In genomic region chr10:88504481-88504880, GRCm38 (mm10) we compare ENCODE assay signal across 9 mouse cellular contexts. TPM values are rescaled to one million over a fixed set of nuclear protein-coding genes. Genes with fewer than 3 reads are reported as not detected.
DNase-seq lines count a peak whose midpoint lies in the region; ATAC-seq and TF ChIP-seq lines count a peak whose summit lies in the region.
"Had no signal": no experiment of that assay in that cellular context is flagged by ENCODE, and none has a peak within 500 bp of the region (broad histone marks: within the 10 kb centered on the region; RNA-seq: fewer than 3 reads in every experiment).

No protein-coding gene starts in this region.

- H3K27me3 ChIP-seq in heart, embryonic 11.5 days (ENCODE audit: control insufficient read depth, insufficient read depth, low read length), result no peaks in the 10 kb centered on the region
- H3K27me3 ChIP-seq in intestine, postnatal 0 days (replicated peaks; ENCODE audit: control insufficient read depth, insufficient read depth, low read length), result no peaks in the 10 kb centered on the region
- H3K27me3 ChIP-seq in midbrain, embryonic 15.5 days (replicated peaks), result no peaks in the 10 kb centered on the region

- H3K9ac ChIP-seq in heart, embryonic 11.5 days (ENCODE audit: low read depth, low read length), result no peak overlapping the region
- 0 out of 2 replicates have a peak overlapping the region, but pooled peaks have one; percentile 96 for H3K9ac ChIP-seq in intestine, postnatal 0 days (ENCODE audit: low read depth, low read length)
- no peak overlapping the region for H3K9ac ChIP-seq in midbrain, embryonic 15.5 days

- no peak for ATAC-seq in heart, embryonic 11.5 days (replicated peaks; ENCODE audit: insufficient number of reproducible peaks, low FRiP score, low TSS enrichment)
- ATAC-seq in common myeloid progenitor, adult 5-6 weeks (replicated peaks; ENCODE audit: low read depth, poor library complexity, severe bottlenecking), result 0 out of 2 replicates have a peak, but pooled peaks have one; percentile 13
- no peak for ATAC-seq in intestine, postnatal 0 days
- no peak for ATAC-seq in midbrain, embryonic 15.5 days (replicated peaks)
- no peak for ATAC-seq in erythroid progenitor cell, adult 5-6 weeks (replicated peaks; ENCODE audit: low FRiP score, poor library complexity, severe bottlenecking)

- WGBS in heart, embryonic 11.5 days (ENCODE audit: insufficient replicate concordance), result 53% methylated on average over 3 of the region's 3 CpGs
- 20% methylated on average over 3 of the region's 3 CpGs for WGBS in intestine, postnatal 0 days
- 48% methylated on average over 3 of the region's 3 CpGs for WGBS in midbrain, embryonic 15.5 days

- peak overlapping the region; percentile 70 for H3K4me2 ChIP-seq in heart, embryonic 11.5 days
- H3K4me2 ChIP-seq in intestine, postnatal 0 days (replicated peaks; ENCODE audit: low read depth), result peak overlapping the region; percentile 77
- H3K4me2 ChIP-seq in midbrain, embryonic 15.5 days, result peak overlapping the region; percentile 69

- H3K4me1 ChIP-seq in heart, embryonic 11.5 days (ENCODE audit: control insufficient read depth, insufficient read depth, low read length), result 0 out of 2 replicates have a peak, but pooled peaks cover 9% of the 10 kb centered on the region
- peaks cover 14% of the 10 kb centered on the region for H3K4me1 ChIP-seq in intestine, postnatal 0 days (replicated peaks; ENCODE audit: control insufficient read depth, insufficient read depth, low read length)
- peaks cover 22% of the 10 kb centered on the region for H3K4me1 ChIP-seq in midbrain, embryonic 15.5 days

- peak overlapping the region; percentile 30; the same call in 1 of the 2 replicates for H3K27ac ChIP-seq in heart, embryonic 11.5 days (ENCODE audit: low read depth, low read length)
- peak overlapping the region; percentile 95 for H3K27ac ChIP-seq in intestine, postnatal 0 days (ENCODE audit: low read depth, low read length)
- no peak overlapping the region for H3K27ac ChIP-seq in midbrain, embryonic 15.5 days

- no peak overlapping the region for H3K4me3 ChIP-seq in heart, embryonic 11.5 days (ENCODE audit: low read depth, low read length)
- peak overlapping the region; percentile 91; the same call in 1 of the 2 replicates for H3K4me3 ChIP-seq in intestine, postnatal 0 days (ENCODE audit: low read depth, low read length)
- H3K4me3 ChIP-seq in midbrain, embryonic 15.5 days, result peak overlapping the region; percentile 75; the same call in 1 of the 2 replicates

- H3K9me3 ChIP-seq in heart, embryonic 11.5 days (replicated peaks; ENCODE audit: control insufficient read depth, low read length), result no peaks in the 10 kb centered on the region
- H3K9me3 ChIP-seq in intestine, postnatal 0 days (ENCODE audit: control insufficient read depth), result no peaks in the 10 kb centered on the region
- H3K9me3 ChIP-seq in midbrain, embryonic 15.5 days, result no peaks in the 10 kb centered on the region

- no peaks in the 10 kb centered on the region for H3K36me3 ChIP-seq in heart, embryonic 11.5 days (ENCODE audit: control insufficient read depth, insufficient read depth, low read length)
- no peaks in the 10 kb centered on the region for H3K36me3 ChIP-seq in intestine, postnatal 0 days (ENCODE audit: control insufficient read depth, insufficient read depth)
- no peaks in the 10 kb centered on the region for H3K36me3 ChIP-seq in midbrain, embryonic 15.5 days (replicated peaks)

- TF ChIP-seq CTCF in intestine, postnatal 0 days (IDR thresholded peaks at IDR 0.05; ENCODE audit: low read depth), result no peak

- DNase-seq in heart, adult 18-20 months, result no peak
- no peak for DNase-seq in frontal cortex, postnatal 14 days (ENCODE audit: low spot score in 2 of 2)
- no peak for DNase-seq in embryo, embryonic 9.5 days (ENCODE audit: extremely low spot score)

RNA-seq across cellular contexts. Expression of gene Chpt1, which starts 0.6 kb away (rescaled TPM):
- polyA plus RNA-seq in heart, embryonic 11.5 days (2014; fragmentation: Nextera tagmentation; extraction: Ambion mirVana), result 29.9 and 34.3 TPM in 2 replicates
- total RNA-seq in heart, adult 18-20 months (2021), result 100 to 1,000 TPM; 329 to 344 TPM
- 10.1 and 12.1 TPM in 2 replicates for total RNA-seq in common myeloid progenitor, adult 5-6 weeks (2017)
- polyA plus RNA-seq in intestine, postnatal 0 days (2015; fragmentation: Nextera tagmentation; extraction: Ambion mirVana), result 631 and 770 TPM in 2 replicates
- 15.1 and 16.2 TPM in 2 replicates for polyA plus RNA-seq in midbrain, embryonic 15.5 days (2015; fragmentation: Nextera tagmentation; extraction: Ambion mirVana)
- 10.8 and 20.5 TPM in 2 replicates for total RNA-seq in erythroid progenitor cell, adult 5-6 weeks (2015; ENCODE audit: low replicate concordance)
- total RNA-seq in erythroid progenitor cell, adult 5-6 weeks (2017; ENCODE audit: low replicate concordance), result 1.7 and 3.9 TPM in 2 replicates

RNA-seq across cellular contexts. Expression of gene Sycp3, which starts 45.1 kb away (rescaled TPM):
- 0.29 and 0.44 TPM in 2 replicates for polyA plus RNA-seq in heart, embryonic 11.5 days (2014; fragmentation: Nextera tagmentation; extraction: Ambion mirVana)
- under 1 TPM in 1 of 2 experiments, not detected in 1; 0.41 TPM for total RNA-seq in heart, adult 18-20 months (2021)
- total RNA-seq in common myeloid progenitor, adult 5-6 weeks (2017), result not detected in 2 replicates
- polyA plus RNA-seq in intestine, postnatal 0 days (2015; fragmentation: Nextera tagmentation; extraction: Ambion mirVana), result 31.6 and 50.4 TPM in 2 replicates
- 0.50 and 0.75 TPM in 2 replicates for polyA plus RNA-seq in midbrain, embryonic 15.5 days (2015; fragmentation: Nextera tagmentation; extraction: Ambion mirVana)
- not detected in 2 replicates for total RNA-seq in erythroid progenitor cell, adult 5-6 weeks (2015; ENCODE audit: low replicate concordance)
- total RNA-seq in erythroid progenitor cell, adult 5-6 weeks (2017; ENCODE audit: low replicate concordance), result not detected in 2 replicates
- polyA plus RNA-seq: erythroblast, embryonic 14.5 days had no signal

Comparison
In these comparisons a context has a peak if more than half of its experiments do, and no peak if none do; other contexts are left out.
1. RNA of gene Chpt1, which starts 0.6 kb away (total RNA-seq): 329 to 344 TPM in heart, adult 18-20 months; 1.7 to 20.5 TPM in erythroid progenitor cell, adult 5-6 weeks and 10.1 to 12.1 TPM in common myeloid progenitor, adult 5-6 weeks; every median in the first group is over 10 times any median in the second.
2. Peak in every context shown above with its lines, with median percentiles within 50 percentile points of each other: H3K4me2 ChIP-seq.